Mouse (Mus musculus) telencephalon, adult 2 months (tissue): ENCODE measurements at regions not wholly inside any gene's neighbourhood (a gene's known extent, or its start where the extent isn't known, plus 50 kb on each side); places are given as distances from the start of the nearest gene placed in this dataset.

Source experiments
- DNase-seq: peaks from one replicate; pipeline ENCODE4 v3.0.0-alpha.2; 2011; ENCODE audit warnings: low read depth, low spot score

- peak; percentile 2 for DNase-seq
Observed at GRCm38 (mm10) chr13:73141302-73141701, 119.0 kb upstream of the Irx4 start.

- no peak for DNase-seq
Observed at GRCm38 (mm10) chr13:73158016-73158415, 102.3 kb upstream of the Irx4 start.

GRCm38 (mm10) chr13:73159454-73159853, 100.8 kb upstream of the Irx4 start:
- DNase-seq = no peak

GRCm38 (mm10) chr13:73159865-73160264, 100.4 kb upstream of the Irx4 start:
- peak; percentile 2 for DNase-seq

- peak; percentile 11 for DNase-seq
Observed at GRCm38 (mm10) chr13:73160289-73160688, 100.0 kb upstream of the Irx4 start.

- no peak for DNase-seq
Observed at GRCm38 (mm10) chr13:73170301-73170700, 90.0 kb upstream of the Irx4 start.

- no peak for DNase-seq
Observed at GRCm38 (mm10) chr13:73207931-73208448, 52.3 kb upstream of the Irx4 start.
